Mouse (Mus musculus): ENCODE results near the gene Adcy1. TPM values are rescaled to one million over a fixed set of nuclear protein-coding genes. Genes with fewer than 3 reads are reported as not detected.

Gene Adcy1
- total RNA-seq, 1 experiment from 2014 or later, result not detected

- no peak for ATAC-seq (replicated peaks in 1 of 2; ENCODE audit: insufficient read depth in 1 of 2, low FRiP score in 2 of 2, low TSS enrichment in 1 of 2, low read depth in 1 of 2, poor library complexity in 2 of 2, severe bottlenecking in 2 of 2)
Observed at GRCm38 (mm10) chr11:7114312-7114711, 51.0 kb downstream of the Adcy1 start.

- ATAC-seq (replicated peaks in 1 of 2; ENCODE audit: insufficient read depth in 1 of 2, low FRiP score in 2 of 2, low TSS enrichment in 1 of 2, low read depth in 1 of 2, poor library complexity in 2 of 2, severe bottlenecking in 2 of 2), result no peak
Observed at GRCm38 (mm10) chr11:7116647-7117046, 53.4 kb downstream of the Adcy1 start.

GRCm38 (mm10) chr11:7129319-7130051 lies 66.2 kb downstream of the Adcy1 start:
- ATAC-seq (replicated peaks in 1 of 2; ENCODE audit: insufficient read depth in 1 of 2, low FRiP score in 2 of 2, low TSS enrichment in 1 of 2, low read depth in 1 of 2, poor library complexity in 2 of 2, severe bottlenecking in 2 of 2), result no peak

- no peak for ATAC-seq (replicated peaks in 1 of 2; ENCODE audit: insufficient read depth in 1 of 2, low FRiP score in 2 of 2, low TSS enrichment in 1 of 2, low read depth in 1 of 2, poor library complexity in 2 of 2, severe bottlenecking in 2 of 2)
Observed at GRCm38 (mm10) chr11:7132736-7133387, 69.6 kb downstream of the Adcy1 start.

GRCm38 (mm10) chr11:7133736-7134135 lies 70.4 kb downstream of the Adcy1 start:
- ATAC-seq (replicated peaks in 1 of 2; ENCODE audit: insufficient read depth in 1 of 2, low FRiP score in 2 of 2, low TSS enrichment in 1 of 2, low read depth in 1 of 2, poor library complexity in 2 of 2, severe bottlenecking in 2 of 2), result no peak

GRCm38 (mm10) chr11:7134319-7134718 lies 71.0 kb downstream of the Adcy1 start:
- no peak for ATAC-seq (replicated peaks in 1 of 2; ENCODE audit: insufficient read depth in 1 of 2, low FRiP score in 2 of 2, low TSS enrichment in 1 of 2, low read depth in 1 of 2, poor library complexity in 2 of 2, severe bottlenecking in 2 of 2)

GRCm38 (mm10) chr11:7135301-7135700 lies 72.0 kb downstream of the Adcy1 start:
- ATAC-seq (replicated peaks in 1 of 2; ENCODE audit: insufficient read depth in 1 of 2, low FRiP score in 2 of 2, low TSS enrichment in 1 of 2, low read depth in 1 of 2, poor library complexity in 2 of 2, severe bottlenecking in 2 of 2), result no peak

GRCm38 (mm10) chr11:7135763-7136162 lies 72.5 kb downstream of the Adcy1 start:
- no peak for ATAC-seq (replicated peaks in 1 of 2; ENCODE audit: insufficient read depth in 1 of 2, low FRiP score in 2 of 2, low TSS enrichment in 1 of 2, low read depth in 1 of 2, poor library complexity in 2 of 2, severe bottlenecking in 2 of 2)

- no peak for ATAC-seq (replicated peaks in 1 of 2; ENCODE audit: insufficient read depth in 1 of 2, low FRiP score in 2 of 2, low TSS enrichment in 1 of 2, low read depth in 1 of 2, poor library complexity in 2 of 2, severe bottlenecking in 2 of 2)
Observed at GRCm38 (mm10) chr11:7136246-7136855, 73.1 kb downstream of the Adcy1 start.

GRCm38 (mm10) chr11:7138370-7138769 lies 75.1 kb downstream of the Adcy1 start:
- ATAC-seq (replicated peaks in 1 of 2; ENCODE audit: insufficient read depth in 1 of 2, low FRiP score in 2 of 2, low TSS enrichment in 1 of 2, low read depth in 1 of 2, poor library complexity in 2 of 2, severe bottlenecking in 2 of 2), result no peak

- ATAC-seq (replicated peaks in 1 of 2; ENCODE audit: insufficient read depth in 1 of 2, low FRiP score in 2 of 2, low TSS enrichment in 1 of 2, low read depth in 1 of 2, poor library complexity in 2 of 2, severe bottlenecking in 2 of 2), result peak in 1 of 2 experiments; percentile 58; a peak in 1 of 4 replicates
Observed at GRCm38 (mm10) chr11:7140449-7140848, 77.2 kb downstream of the Adcy1 start.

GRCm38 (mm10) chr11:7142725-7143124 lies 79.4 kb downstream of the Adcy1 start:
- ATAC-seq (replicated peaks in 1 of 2; ENCODE audit: insufficient read depth in 1 of 2, low FRiP score in 2 of 2, low TSS enrichment in 1 of 2, low read depth in 1 of 2, poor library complexity in 2 of 2, severe bottlenecking in 2 of 2), result no peak

GRCm38 (mm10) chr11:7144369-7144768 lies 81.1 kb downstream of the Adcy1 start:
- no peak for ATAC-seq (replicated peaks in 1 of 2; ENCODE audit: insufficient read depth in 1 of 2, low FRiP score in 2 of 2, low TSS enrichment in 1 of 2, low read depth in 1 of 2, poor library complexity in 2 of 2, severe bottlenecking in 2 of 2)

GRCm38 (mm10) chr11:7145221-7145620 lies 81.9 kb downstream of the Adcy1 start:
- peak; percentile 37 to 60; a peak in 3 of 4 replicates for ATAC-seq (replicated peaks in 1 of 2; ENCODE audit: insufficient read depth in 1 of 2, low FRiP score in 2 of 2, low TSS enrichment in 1 of 2, low read depth in 1 of 2, poor library complexity in 2 of 2, severe bottlenecking in 2 of 2)

- ATAC-seq (replicated peaks in 1 of 2; ENCODE audit: insufficient read depth in 1 of 2, low FRiP score in 2 of 2, low TSS enrichment in 1 of 2, low read depth in 1 of 2, poor library complexity in 2 of 2, severe bottlenecking in 2 of 2), result no peak
Observed at GRCm38 (mm10) chr11:7147536-7147935, 84.2 kb downstream of the Adcy1 start.

- ATAC-seq (replicated peaks in 1 of 2; ENCODE audit: insufficient read depth in 1 of 2, low FRiP score in 2 of 2, low TSS enrichment in 1 of 2, low read depth in 1 of 2, poor library complexity in 2 of 2, severe bottlenecking in 2 of 2), result no peak
Observed at GRCm38 (mm10) chr11:7147945-7148344, 84.7 kb downstream of the Adcy1 start.

GRCm38 (mm10) chr11:7149471-7149870 lies 86.2 kb downstream of the Adcy1 start:
- no peak for ATAC-seq (replicated peaks in 1 of 2; ENCODE audit: insufficient read depth in 1 of 2, low FRiP score in 2 of 2, low TSS enrichment in 1 of 2, low read depth in 1 of 2, poor library complexity in 2 of 2, severe bottlenecking in 2 of 2)

GRCm38 (mm10) chr11:7150511-7150910 lies 87.2 kb downstream of the Adcy1 start:
- ATAC-seq (replicated peaks in 1 of 2; ENCODE audit: insufficient read depth in 1 of 2, low FRiP score in 2 of 2, low TSS enrichment in 1 of 2, low read depth in 1 of 2, poor library complexity in 2 of 2, severe bottlenecking in 2 of 2), result no peak

Data from hematopoietic stem cell, adult 5-6 weeks (primary cell).